Mouse (Mus musculus) midbrain, embryonic 10.5 days (tissue): ENCODE results near the gene Slc4a3. TPM values are rescaled to one million over a fixed set of nuclear protein-coding genes. Genes with fewer than 3 reads are reported as not detected.

Source experiments
- DNase-seq: peaks from one replicate; pipeline ENCODE4 v3.0.0-alpha.2; 2017; ENCODE audit warnings: low spot score
- H3K27ac ChIP-seq: fragments of 300-500 bp; sonication (generic); replicated peaks from 2 replicates; pipeline ENCODE4 v1.5.1; 2016; ENCODE audit warnings: mild to moderate bottlenecking
- H3K27me3 ChIP-seq: fragments of 300-500 bp; sonication (generic); 2 replicates; pipeline ENCODE4 v1.6.1; 2016; ENCODE audit warnings: low read depth, mild to moderate bottlenecking; ENCODE audit not compliant: poor library complexity, severe bottlenecking
- H3K36me3 ChIP-seq: fragments of 300-500 bp; sonication (generic); 2 replicates; pipeline ENCODE4 v1.6.1; 2016; ENCODE audit warnings: mild to moderate bottlenecking, moderate library complexity
- H3K4me1 ChIP-seq: fragments of 300-500 bp; sonication (generic); 2 replicates; pipeline ENCODE4 v1.6.1; 2016
- H3K4me3 ChIP-seq: fragments of 300-500 bp; sonication (generic); 2 replicates; pipeline ENCODE4 v1.5.1; 2016; ENCODE audit warnings: mild to moderate bottlenecking, moderate library complexity
- H3K9me3 ChIP-seq: fragments of 300-500 bp; sonication (generic); replicated peaks from 2 replicates; pipeline ENCODE4 v1.6.1; 2016; ENCODE audit warnings: mild to moderate bottlenecking
- WGBS: fragments of 180-500 bp; shearing (Covaris S2); methylation state at CpG from one replicate; pipeline ENCODE4 v1.1.7; 2016; 5-methylcytosine and 5-hydroxymethylcytosine counted together
- polyA plus RNA-seq: library from polyadenylated mRNA; unstranded; fragments of >200 nt; fragmentation: Nextera tagmentation; extraction: Ambion mirVana; gene quantifications from 2 replicates; pipeline ENCODE4 v1.2.1, GENCODE M21; 2016

The Slc4a3 gene
- polyA plus RNA-seq, 1 experiment from 2014 or later, result 13.2 TPM

- H3K27me3 ChIP-seq, result no peaks in the 10 kb centered on the region; the same call in 1 of the 2 replicates
- no peak for DNase-seq
- peaks cover 19% of the 10 kb centered on the region for H3K4me1 ChIP-seq
- WGBS, result 90% methylated on average over 7 of the region's 7 CpGs
- no peaks in the 10 kb centered on the region for H3K9me3 ChIP-seq
- peaks cover 58% of the 10 kb centered on the region for H3K36me3 ChIP-seq
- H3K27ac ChIP-seq, result no peak overlapping the region
- H3K4me3 ChIP-seq, result no peak overlapping the region
These were observed 11.0 kb downstream of the Slc4a3 start for GRCm38 (mm10) chr1:75557041-75557440.

GRCm38 (mm10) chr1:75558388-75559178, 12.5 kb downstream of the Slc4a3 start:
- H3K4me1 ChIP-seq, result peaks cover 19% of the 10 kb centered on the region
- peaks cover 43% of the 10 kb centered on the region for H3K36me3 ChIP-seq
- H3K27me3 ChIP-seq, result no peaks in the 10 kb centered on the region; the same call in 1 of the 2 replicates
- DNase-seq, result no peak
- peak overlapping the region; percentile 41; the same call in 1 of the 2 replicates for H3K4me3 ChIP-seq
- peak overlapping the region; percentile 67 for H3K27ac ChIP-seq
- H3K9me3 ChIP-seq, result no peaks in the 10 kb centered on the region; the same call in 1 of the 2 replicates
- 89% methylated on average over 18 of the region's 18 CpGs for WGBS

- peaks cover 35% of the 10 kb centered on the region for H3K36me3 ChIP-seq
- peak overlapping the region; percentile 41 for H3K4me3 ChIP-seq
These were observed 13.3 kb downstream of the Slc4a3 start for GRCm38 (mm10) chr1:75559212-75559925.

GRCm38 (mm10) chr1:75560206-75560913, 14.3 kb downstream of the Slc4a3 start:
- Histone ChIP-seq H3K4me1 (peaks cover 19% of the 10 kb centered on the region), H3K27me3 (no peaks in the 10 kb centered on the region), H3K27ac (peak overlapping the region; percentile 75), H3K36me3 (peaks cover 25% of the 10 kb centered on the region), H3K4me3 (no peak overlapping the region), H3K9me3 (no peaks in the 10 kb centered on the region; the same call in 1 of the 2 replicates)
- 87% methylated on average over 12 of the region's 12 CpGs for WGBS
- no peak for DNase-seq

More at GRCm38 (mm10) chr1:75559212-75559925, 13.3 kb downstream of the Slc4a3 start:
- 11% methylated on average over 17 of the region's 17 CpGs for WGBS
- no peaks in the 10 kb centered on the region; the same call in 1 of the 2 replicates for H3K9me3 ChIP-seq
- peak; percentile 92 for DNase-seq
- peak overlapping the region; percentile 75 for H3K27ac ChIP-seq
- H3K4me1 ChIP-seq, result peaks cover 19% of the 10 kb centered on the region
- H3K27me3 ChIP-seq, result no peaks in the 10 kb centered on the region

GRCm38 (mm10) chr1:75561221-75561897, 15.3 kb downstream of the Slc4a3 start:
- DNase-seq, result no peak
- no peaks in the 10 kb centered on the region for H3K27me3 ChIP-seq
- peaks cover 16% of the 10 kb centered on the region for H3K36me3 ChIP-seq
- H3K4me3 ChIP-seq, result no peak overlapping the region
- WGBS, result 58% methylated on average over 4 of the region's 4 CpGs
- H3K9me3 ChIP-seq, result no peaks in the 10 kb centered on the region; the same call in 1 of the 2 replicates
- peaks cover 19% of the 10 kb centered on the region for H3K4me1 ChIP-seq
- no peak overlapping the region for H3K27ac ChIP-seq

- Histone ChIP-seq H3K27me3 (no peaks in the 10 kb centered on the region), H3K27ac (no peak overlapping the region), H3K36me3 (peaks cover 11% of the 10 kb centered on the region), H3K4me3 (no peak overlapping the region), H3K4me1 (peaks cover 19% of the 10 kb centered on the region), H3K9me3 (no peaks in the 10 kb centered on the region; the same call in 1 of the 2 replicates)
- DNase-seq, result no peak
- WGBS, result 78% methylated on average over 1 of the region's 1 CpGs
These were observed 15.8 kb downstream of the Slc4a3 start for GRCm38 (mm10) chr1:75561898-75562238.

GRCm38 (mm10) chr1:75564102-75564501, 18.0 kb downstream of the Slc4a3 start:
- H3K4me1 ChIP-seq, result peaks cover 13% of the 10 kb centered on the region
- H3K27me3 ChIP-seq, result no peaks in the 10 kb centered on the region
- DNase-seq, result no peak
- H3K36me3 ChIP-seq, result no peaks in the 10 kb centered on the region
- no peak overlapping the region for H3K27ac ChIP-seq
- 91% methylated on average over 2 of the region's 2 CpGs for WGBS
- no peak overlapping the region for H3K4me3 ChIP-seq
- no peaks in the 10 kb centered on the region; the same call in 1 of the 2 replicates for H3K9me3 ChIP-seq

- no peaks in the 10 kb centered on the region for H3K27me3 ChIP-seq
- DNase-seq, result no peak
- H3K27ac ChIP-seq, result no peak overlapping the region
- H3K4me3 ChIP-seq, result no peak overlapping the region
- H3K36me3 ChIP-seq, result no peaks in the 10 kb centered on the region
- H3K9me3 ChIP-seq, result no peaks in the 10 kb centered on the region; the same call in 1 of the 2 replicates
- WGBS, result 79% methylated on average over 5 of the region's 5 CpGs
- peaks cover 5% of the 10 kb centered on the region for H3K4me1 ChIP-seq
These were observed 18.9 kb downstream of the Slc4a3 start for GRCm38 (mm10) chr1:75564916-75565315.

GRCm38 (mm10) chr1:75565616-75566015, 19.6 kb downstream of the Slc4a3 start:
- WGBS, result 75% methylated on average over 9 of the region's 9 CpGs
- Histone ChIP-seq H3K27ac (no peak overlapping the region), H3K36me3 (no peaks in the 10 kb centered on the region), H3K4me3 (no peak overlapping the region), H3K4me1 (no peaks in the 10 kb centered on the region), H3K27me3 (0 out of 2 replicates have a peak, but pooled peaks cover 5% of the 10 kb centered on the region), H3K9me3 (no peaks in the 10 kb centered on the region; the same call in 1 of the 2 replicates)
- no peak for DNase-seq

- Histone ChIP-seq H3K4me3 (no peak overlapping the region), H3K36me3 (no peaks in the 10 kb centered on the region), H3K4me1 (peaks cover 6% of the 10 kb centered on the region), H3K9me3 (no peaks in the 10 kb centered on the region), H3K27ac (no peak overlapping the region; the same call in 1 of the 2 replicates), H3K27me3 (peaks cover 10% of the 10 kb centered on the region; the same call in 1 of the 2 replicates)
- no peak for DNase-seq
- WGBS, result 63% methylated on average over 6 of the region's 6 CpGs
These were observed 24.3 kb downstream of the Slc4a3 start for GRCm38 (mm10) chr1:75570403-75570802.

- no peak overlapping the region for H3K27ac ChIP-seq
- H3K9me3 ChIP-seq, result no peaks in the 10 kb centered on the region
- peaks cover 10% of the 10 kb centered on the region; the same call in 1 of the 2 replicates for H3K27me3 ChIP-seq
- no peaks in the 10 kb centered on the region for H3K36me3 ChIP-seq
- no peak overlapping the region for H3K4me3 ChIP-seq
- H3K4me1 ChIP-seq, result peaks cover 6% of the 10 kb centered on the region
- DNase-seq, result no peak
- WGBS, result 86% methylated on average over 6 of the region's 6 CpGs
These were observed 26.7 kb downstream of the Slc4a3 start for GRCm38 (mm10) chr1:75572776-75573175.

GRCm38 (mm10) chr1:75573715-75574114, 27.6 kb downstream of the Slc4a3 start:
- Histone ChIP-seq H3K27ac (no peak overlapping the region), H3K36me3 (no peaks in the 10 kb centered on the region), H3K4me3 (no peak overlapping the region), H3K27me3 (peaks cover 10% of the 10 kb centered on the region; the same call in 1 of the 2 replicates), H3K9me3 (no peaks in the 10 kb centered on the region), H3K4me1 (peaks cover 6% of the 10 kb centered on the region)
- 75% methylated on average over 7 of the region's 7 CpGs for WGBS
- no peak for DNase-seq
